In genomic region chr3:109135352-109135751, GRCm38 (mm10) we compare ENCODE assay signal across 24 mouse cellular contexts. TPM values are rescaled to one million over a fixed set of nuclear protein-coding genes. Genes with fewer than 3 reads are reported as not detected.
DNase-seq lines count a peak whose midpoint lies in the region; ATAC-seq lines count a peak whose summit lies in the region.
"Had no signal": no experiment of that assay in that cellular context is flagged by ENCODE, and none has a peak within 500 bp of the region (broad histone marks: within the 10 kb centered on the region; RNA-seq: fewer than 3 reads in every experiment).

No protein-coding gene starts in this region.

- H3K79me2 ChIP-seq in macrophage (ENCODE audit: inconsistent target) = peaks cover 73% of the 10 kb centered on the region

- H3K36me3 ChIP-seq in heart, embryonic 10.5 days = peaks cover 33% of the 10 kb centered on the region
- H3K36me3 ChIP-seq in macrophage (ENCODE audit: inconsistent target) = peaks cover 25% of the 10 kb centered on the region; the same call in 1 of the 2 replicates
- H3K36me3 ChIP-seq: forebrain, embryonic 12.5 days had no signal

- no peak overlapping the region for H3K4me3 ChIP-seq in heart, embryonic 10.5 days
- H3K4me3 ChIP-seq in macrophage (ENCODE audit: inconsistent target) = no peak overlapping the region
- H3K4me3 ChIP-seq: embryonic facial prominence, embryonic 10.5 days; embryonic facial prominence, embryonic 12.5 days; forebrain, embryonic 12.5 days had no signal

- peak; percentile 22 for DNase-seq in heart, adult 11 months
- DNase-seq in heart, embryonic 10.5 days (ENCODE audit: low spot score) = no peak
- no peak for DNase-seq in layer of hippocampus, postnatal 14 days (ENCODE audit: low spot score in 2 of 2)
- no peak for DNase-seq in urinary bladder, postnatal 4 days (ENCODE audit: low spot score in 2 of 2)
- DNase-seq: adrenal gland, adult 8-10 months; adrenal gland, postnatal 14 days; adrenal gland, postnatal 36 days; cerebellum, adult 11-12 months; cerebellum, adult 2 months; cerebellum, adult 9-10 months; cerebellum, postnatal 10 days; cerebellum, postnatal 25 days had no signal

- H3K27ac ChIP-seq in heart, embryonic 10.5 days = no peak overlapping the region
- H3K27ac ChIP-seq in macrophage = 0 out of 2 replicates have a peak overlapping the region, but pooled peaks have one; percentile 19
- H3K27ac ChIP-seq: embryonic facial prominence, embryonic 10.5 days; embryonic facial prominence, embryonic 12.5 days; forebrain, embryonic 12.5 days had no signal

- 84% methylated on average over 1 of the region's 1 CpGs for WGBS in heart, embryonic 10.5 days
- WGBS in macrophage (ENCODE audit: missing documents) = 57% methylated on average over 1 of the region's 1 CpGs

- no peaks in the 10 kb centered on the region for H3K9me3 ChIP-seq in heart, embryonic 10.5 days
- H3K9me3 ChIP-seq: embryonic facial prominence, embryonic 10.5 days; embryonic facial prominence, embryonic 12.5 days; forebrain, embryonic 12.5 days had no signal

- peak; percentile 58; the same call in 1 of the 2 replicates for ATAC-seq in megakaryocyte progenitor cell, adult 5-6 weeks (replicated peaks; ENCODE audit: poor library complexity)
- ATAC-seq: forebrain, embryonic 14.5 days; forebrain, embryonic 16.5 days had no signal

- no peaks in the 10 kb centered on the region for H3K27me3 ChIP-seq in heart, embryonic 10.5 days (ENCODE audit: insufficient read depth, poor library complexity, severe bottlenecking)
- H3K27me3 ChIP-seq: embryonic facial prominence, embryonic 12.5 days; forebrain, embryonic 12.5 days had no signal

- no peaks in the 10 kb centered on the region for H3K4me1 ChIP-seq in heart, embryonic 10.5 days
- H3K4me1 ChIP-seq: embryonic facial prominence, embryonic 10.5 days; embryonic facial prominence, embryonic 12.5 days; forebrain, embryonic 12.5 days had no signal

RNA-seq across cellular contexts. Expression of gene Slc25a24, which starts 12.4 kb away (rescaled TPM):
- polyA plus RNA-seq in heart, embryonic 10.5 days (2016; fragmentation: Nextera tagmentation; extraction: Ambion mirVana) = 40.4 and 42.5 TPM in 2 replicates
- 10 to 100 TPM in 21 of 26 experiments, 1 to 10 TPM in 5; 6.2 to 34.1 (median 15.5) TPM for total RNA-seq in macrophage (2018; cell fraction: chromatin; rRNA removed)
- total RNA-seq in macrophage (2018; cell fraction: cytosol; rRNA removed) = 10 to 100 TPM; 31.3 to 49.1 (median 39.6) TPM
- total RNA-seq in macrophage (2018; cell fraction: nucleus; rRNA removed) = 10 to 100 TPM; 12.2 to 61.0 (median 27.4) TPM
- polyA plus RNA-seq in macrophage (2018) = 27.3 to 48.9 TPM (median 37.5 TPM) in 3 replicates
- total RNA-seq in megakaryocyte progenitor cell, adult 5-6 weeks (2015) = 16.1 and 19.0 TPM in 2 replicates
- total RNA-seq in megakaryocyte progenitor cell, adult 5-6 weeks (2017) = 15.5 and 17.2 TPM in 2 replicates
- 1 to 10 TPM; 4.1 to 4.3 TPM for total RNA-seq in layer of hippocampus, postnatal 14 days (2021)

RNA-seq across cellular contexts. Expression of gene Slc25a54, which starts 55.1 kb away (rescaled TPM):
- polyA plus RNA-seq in heart, embryonic 10.5 days (2016; fragmentation: Nextera tagmentation; extraction: Ambion mirVana) = not detected in 2 replicates
- not detected for total RNA-seq in macrophage (2018; cell fraction: chromatin; rRNA removed)
- total RNA-seq in macrophage (2018; cell fraction: cytosol; rRNA removed) = not detected
- not detected for total RNA-seq in macrophage (2018; cell fraction: nucleus; rRNA removed)
- polyA plus RNA-seq in macrophage (2018) = not detected in 3 replicates
- total RNA-seq in megakaryocyte progenitor cell, adult 5-6 weeks (2015) = not detected in 2 replicates
- total RNA-seq in megakaryocyte progenitor cell, adult 5-6 weeks (2017) = not detected in 2 replicates
- total RNA-seq in layer of hippocampus, postnatal 14 days (2021) = not detected
- total RNA-seq: adrenal gland, adult 8-10 months; adrenal gland, postnatal 14 days; adrenal gland, postnatal 36 days; ES-E14; MEL had no signal
- polyA plus RNA-seq: C2C12; cerebellum, adult 2 months; cortical plate, adult 2 months; embryonic facial prominence, embryonic 10.5 days; embryonic facial prominence, embryonic 12.5 days; embryonic facial prominence, embryonic 14.5 days; forebrain, embryonic 14.5 days; forebrain, embryonic 16.5 days had no signal
